Mouse (Mus musculus) ES-E14 (cell line): ENCODE results near the gene Tesc.

Experiments used
- CHD2 ChIP-seq: IDR thresholded peaks from 2 replicates; pipeline ENCODE4 v1.6.1; 2014; ENCODE audit warnings: mild to moderate bottlenecking, low read depth, low read length, inconsistent platforms
- HCFC1 ChIP-seq: IDR thresholded peaks from 2 replicates; pipeline ENCODE4 v1.6.1; 2012; ENCODE audit warnings: low read length, inconsistent platforms, borderline replicate concordance; ENCODE audit not compliant: insufficient read depth
- MAFK ChIP-seq: IDR thresholded peaks from 2 replicates; pipeline ENCODE4 v1.6.1; 2014; ENCODE audit warnings: mild to moderate bottlenecking, low read depth, low read length, inconsistent platforms; ENCODE audit not compliant: insufficient read depth
- ZC3H11A ChIP-seq: IDR thresholded peaks from 2 replicates; pipeline ENCODE4 v1.6.1; 2012; ENCODE audit warnings: low read depth, mild to moderate bottlenecking, inconsistent platforms, low read length, borderline replicate concordance
- ZNF384 ChIP-seq: IDR thresholded peaks from 2 replicates; pipeline ENCODE4 v1.6.1; 2012; ENCODE audit warnings: low read depth, low read length, inconsistent platforms

DNA sequence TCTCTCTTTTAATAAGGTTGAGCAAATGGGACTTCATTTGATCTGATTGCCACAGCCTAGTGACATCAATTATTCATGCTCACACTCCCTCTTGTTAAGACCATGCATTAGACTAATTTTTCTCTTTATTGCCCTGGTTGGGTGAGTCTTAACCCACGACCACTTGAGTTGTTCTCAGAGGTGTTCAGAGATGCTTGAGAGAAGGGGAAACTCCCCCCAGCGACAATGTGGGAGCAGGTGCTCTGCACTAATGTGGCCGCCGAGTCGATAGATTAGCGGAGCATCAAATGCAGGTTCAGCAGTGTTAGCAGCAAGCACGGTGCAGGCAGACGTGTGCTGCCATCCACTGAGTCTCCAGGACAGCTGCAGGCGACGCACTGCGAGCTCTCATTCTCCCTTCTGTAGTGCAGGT is 52.3 kb downstream of the Tesc start:
- TF ChIP-seq CHD2 (no peak), MAFK (no peak), HCFC1 (no peak), ZNF384 (no peak), ZC3H11A (no peak)
